Mouse (Mus musculus): Measurements from ENCODE around the gene Fbxl13. TPM values are rescaled to one million over a fixed set of nuclear protein-coding genes. Genes with fewer than 3 reads are reported as not detected.

The Fbxl13 gene
- polyA plus RNA-seq, 1 experiment from 2014 or later, result 0.18 TPM

- 54% methylated on average over 6 of the region's 6 CpGs for WGBS
- peak; percentile 67; the same call in 1 of the 2 replicates for ATAC-seq
- Histone ChIP-seq H3K27ac (ENCODE audit: low read length) (peak overlapping the region; percentile 28; the same call in 1 of the 2 replicates), H3K9ac (replicated peaks; ENCODE audit: low read depth, low read length) (no peak overlapping the region), H3K4me3 (replicated peaks; ENCODE audit: low read length) (no peak overlapping the region), H3K4me2 (ENCODE audit: low read length) (no peak overlapping the region), H3K36me3 (ENCODE audit: control insufficient read depth, insufficient read depth) (peaks cover 14% of the 10 kb centered on the region), H3K27me3 (replicated peaks; ENCODE audit: control insufficient read depth, insufficient read depth, low read length) (no peaks in the 10 kb centered on the region), H3K9me3 (ENCODE audit: control insufficient read depth, low read length) (no peaks in the 10 kb centered on the region), H3K4me1 (replicated peaks; ENCODE audit: control insufficient read depth, insufficient read depth, low read length) (peaks cover 10% of the 10 kb centered on the region)
Observed at GRCm38 (mm10) chr5:21660850-21661249, 15.4 kb upstream of the Fbxl13 start.

- peak; percentile 64 for ATAC-seq
- WGBS, result 53% methylated on average over 11 of the region's 11 CpGs
- Histone ChIP-seq H3K9me3 (ENCODE audit: control insufficient read depth, low read length) (no peaks in the 10 kb centered on the region), H3K4me2 (ENCODE audit: low read length) (no peak overlapping the region), H3K27me3 (replicated peaks; ENCODE audit: control insufficient read depth, insufficient read depth, low read length) (no peaks in the 10 kb centered on the region), H3K27ac (ENCODE audit: low read length) (no peak overlapping the region), H3K4me3 (replicated peaks; ENCODE audit: low read length) (no peak overlapping the region), H3K9ac (replicated peaks; ENCODE audit: low read depth, low read length) (no peak overlapping the region), H3K36me3 (ENCODE audit: control insufficient read depth, insufficient read depth) (peaks cover 18% of the 10 kb centered on the region), H3K4me1 (replicated peaks; ENCODE audit: control insufficient read depth, insufficient read depth, low read length) (peaks cover 10% of the 10 kb centered on the region)
Observed at GRCm38 (mm10) chr5:21658623-21659395, 13.4 kb upstream of the Fbxl13 start.

GRCm38 (mm10) chr5:21658038-21658437 is 12.6 kb upstream of the Fbxl13 start:
- Histone ChIP-seq H3K27ac (ENCODE audit: low read length) (no peak overlapping the region), H3K36me3 (ENCODE audit: control insufficient read depth, insufficient read depth) (peaks cover 15% of the 10 kb centered on the region)

GRCm38 (mm10) chr5:21656912-21657311 is 11.5 kb upstream of the Fbxl13 start:
- no peaks in the 10 kb centered on the region for H3K9me3 ChIP-seq (ENCODE audit: control insufficient read depth, low read length)
- H3K36me3 ChIP-seq (ENCODE audit: control insufficient read depth, insufficient read depth), result peaks cover 19% of the 10 kb centered on the region
- no peak overlapping the region for H3K4me2 ChIP-seq (ENCODE audit: low read length)
- H3K27ac ChIP-seq (ENCODE audit: low read length), result no peak overlapping the region
- ATAC-seq, result no peak
- H3K9ac ChIP-seq (replicated peaks; ENCODE audit: low read depth, low read length), result no peak overlapping the region
- no peak overlapping the region for H3K4me3 ChIP-seq (replicated peaks; ENCODE audit: low read length)
- peaks cover 7% of the 10 kb centered on the region for H3K4me1 ChIP-seq (replicated peaks; ENCODE audit: control insufficient read depth, insufficient read depth, low read length)
- no peaks in the 10 kb centered on the region for H3K27me3 ChIP-seq (replicated peaks; ENCODE audit: control insufficient read depth, insufficient read depth, low read length)
- WGBS, result 89% methylated on average over 9 of the region's 9 CpGs

More at GRCm38 (mm10) chr5:21658038-21658437, 12.6 kb upstream of the Fbxl13 start:
- 87% methylated on average over 6 of the region's 6 CpGs for WGBS
- Histone ChIP-seq H3K9ac (replicated peaks; ENCODE audit: low read depth, low read length) (no peak overlapping the region), H3K27me3 (replicated peaks; ENCODE audit: control insufficient read depth, insufficient read depth, low read length) (no peaks in the 10 kb centered on the region), H3K9me3 (ENCODE audit: control insufficient read depth, low read length) (no peaks in the 10 kb centered on the region), H3K4me2 (ENCODE audit: low read length) (no peak overlapping the region), H3K4me1 (replicated peaks; ENCODE audit: control insufficient read depth, insufficient read depth, low read length) (peaks cover 8% of the 10 kb centered on the region), H3K4me3 (replicated peaks; ENCODE audit: low read length) (no peak overlapping the region)
- ATAC-seq, result no peak

- ATAC-seq, result no peak
- WGBS, result 89% methylated on average over 7 of the region's 7 CpGs
- Histone ChIP-seq H3K27me3 (replicated peaks; ENCODE audit: control insufficient read depth, insufficient read depth, low read length) (no peaks in the 10 kb centered on the region), H3K4me3 (replicated peaks; ENCODE audit: low read length) (no peak overlapping the region), H3K9ac (replicated peaks; ENCODE audit: low read depth, low read length) (no peak overlapping the region), H3K4me2 (ENCODE audit: low read length) (no peak overlapping the region), H3K27ac (ENCODE audit: low read length) (no peak overlapping the region), H3K36me3 (ENCODE audit: control insufficient read depth, insufficient read depth) (peaks cover 43% of the 10 kb centered on the region), H3K4me1 (replicated peaks; ENCODE audit: control insufficient read depth, insufficient read depth, low read length) (peaks cover 10% of the 10 kb centered on the region), H3K9me3 (ENCODE audit: control insufficient read depth, low read length) (no peaks in the 10 kb centered on the region)
Observed at GRCm38 (mm10) chr5:21651885-21652612, 6.6 kb upstream of the Fbxl13 start.

GRCm38 (mm10) chr5:21650736-21651135 is 5.3 kb upstream of the Fbxl13 start:
- ATAC-seq, result no peak
- H3K27ac ChIP-seq (ENCODE audit: low read length), result no peak overlapping the region
- no peak overlapping the region for H3K4me3 ChIP-seq (replicated peaks; ENCODE audit: low read length)
- H3K4me2 ChIP-seq (ENCODE audit: low read length), result no peak overlapping the region
- no peak overlapping the region for H3K9ac ChIP-seq (replicated peaks; ENCODE audit: low read depth, low read length)
- 78% methylated on average over 2 of the region's 2 CpGs for WGBS
- H3K36me3 ChIP-seq (ENCODE audit: control insufficient read depth, insufficient read depth), result peaks cover 43% of the 10 kb centered on the region
- H3K9me3 ChIP-seq (ENCODE audit: control insufficient read depth, low read length), result no peaks in the 10 kb centered on the region
- H3K27me3 ChIP-seq (replicated peaks; ENCODE audit: control insufficient read depth, insufficient read depth, low read length), result no peaks in the 10 kb centered on the region
- peaks cover 17% of the 10 kb centered on the region for H3K4me1 ChIP-seq (replicated peaks; ENCODE audit: control insufficient read depth, insufficient read depth, low read length)

GRCm38 (mm10) chr5:21646133-21646491 is 678 bp upstream of the Fbxl13 start:
- WGBS, result 0% methylated on average over 25 of the region's 25 CpGs
- ATAC-seq, result no peak; the same call in 1 of the 2 replicates
- Histone ChIP-seq H3K27ac (ENCODE audit: low read length) (peak overlapping the region; percentile 93), H3K4me2 (ENCODE audit: low read length) (peak overlapping the region; percentile 85), H3K9ac (replicated peaks; ENCODE audit: low read depth, low read length) (peak overlapping the region; percentile 78), H3K27me3 (replicated peaks; ENCODE audit: control insufficient read depth, insufficient read depth, low read length) (no peaks in the 10 kb centered on the region), H3K9me3 (ENCODE audit: control insufficient read depth, low read length) (no peaks in the 10 kb centered on the region), H3K36me3 (ENCODE audit: control insufficient read depth, insufficient read depth) (peaks cover 23% of the 10 kb centered on the region), H3K4me1 (replicated peaks; ENCODE audit: control insufficient read depth, insufficient read depth, low read length) (peaks cover 23% of the 10 kb centered on the region), H3K4me3 (replicated peaks; ENCODE audit: low read length) (peak overlapping the region; percentile 89)

- WGBS, result 9% methylated on average over 14 of the region's 14 CpGs
- peaks cover 25% of the 10 kb centered on the region for H3K4me1 ChIP-seq (replicated peaks; ENCODE audit: control insufficient read depth, insufficient read depth, low read length)
- no peaks in the 10 kb centered on the region for H3K27me3 ChIP-seq (replicated peaks; ENCODE audit: control insufficient read depth, insufficient read depth, low read length)
- peak overlapping the region; percentile 93 for H3K27ac ChIP-seq (ENCODE audit: low read length)
- peaks cover 14% of the 10 kb centered on the region for H3K36me3 ChIP-seq (ENCODE audit: control insufficient read depth, insufficient read depth)
- H3K4me2 ChIP-seq (ENCODE audit: low read length), result peak overlapping the region; percentile 45
- 0 out of 2 replicates have a peak overlapping the region, but pooled peaks have one; percentile 7 for H3K9ac ChIP-seq (replicated peaks; ENCODE audit: low read depth, low read length)
- peak overlapping the region; percentile 89 for H3K4me3 ChIP-seq (replicated peaks; ENCODE audit: low read length)
- no peaks in the 10 kb centered on the region for H3K9me3 ChIP-seq (ENCODE audit: control insufficient read depth, low read length)
- ATAC-seq, result no peak
Observed at GRCm38 (mm10) chr5:21644891-21645438, 469 bp downstream of the Fbxl13 start.

GRCm38 (mm10) chr5:21643606-21644005 is 1.8 kb downstream of the Fbxl13 start:
- Histone ChIP-seq H3K4me2 (ENCODE audit: low read length) (no peak overlapping the region), H3K4me1 (replicated peaks; ENCODE audit: control insufficient read depth, insufficient read depth, low read length) (peaks cover 28% of the 10 kb centered on the region), H3K36me3 (ENCODE audit: control insufficient read depth, insufficient read depth) (peaks cover 2% of the 10 kb centered on the region), H3K27me3 (replicated peaks; ENCODE audit: control insufficient read depth, insufficient read depth, low read length) (no peaks in the 10 kb centered on the region), H3K27ac (ENCODE audit: low read length) (no peak overlapping the region), H3K9ac (replicated peaks; ENCODE audit: low read depth, low read length) (no peak overlapping the region), H3K9me3 (ENCODE audit: control insufficient read depth, low read length) (no peaks in the 10 kb centered on the region), H3K4me3 (replicated peaks; ENCODE audit: low read length) (no peak overlapping the region)
- ATAC-seq, result no peak
- WGBS, result 41% methylated on average over 1 of the region's 1 CpGs
